Mouse (Mus musculus) adrenal gland, postnatal 0 days (tissue): ENCODE results near the gene Shc3. TPM values are rescaled to one million over a fixed set of nuclear protein-coding genes. Genes with fewer than 3 reads are reported as not detected.

Experiments
- polyA plus RNA-seq: library from polyadenylated mRNA; unstranded; fragments of >200 nt; fragmentation: Nextera tagmentation; extraction: Ambion mirVana; gene quantifications from 2 replicates; pipeline ENCODE4 v1.2.1, GENCODE M21; 2015

The Shc3 gene
- 0.22 and 0.87 TPM in 2 replicates for polyA plus RNA-seq

GRCm38 (mm10) chr13:51568911-51569684 lies at the start of gene Shc3:
Gene Shc3, minus strand, starts transcription at chr13:51569419.

DNA sequence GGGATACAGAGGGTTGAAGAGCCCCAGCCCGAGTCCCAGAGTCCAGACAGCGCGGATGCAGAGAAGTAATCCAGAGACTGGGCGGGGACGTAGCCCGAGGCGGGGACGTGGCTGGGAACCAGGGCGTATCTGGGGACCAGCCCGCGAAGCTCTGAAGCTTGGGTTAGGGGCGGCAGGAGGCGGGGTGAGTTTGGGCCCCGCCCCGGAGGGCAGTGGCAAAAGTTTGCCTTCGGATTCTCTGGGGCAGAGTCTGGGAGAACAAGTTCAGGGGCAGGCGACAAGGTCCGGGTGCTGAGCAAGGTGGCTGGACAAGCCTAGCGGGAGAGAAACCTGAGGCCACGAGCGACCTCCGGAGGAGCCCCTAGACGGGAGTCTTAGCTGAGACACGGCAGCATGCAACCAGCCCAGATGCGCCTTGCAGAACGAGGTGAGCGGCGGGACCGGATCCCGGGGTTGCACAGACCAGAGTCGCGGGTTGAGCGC lies 160.7 kb downstream of the Shc3 start, which contains the start of gene S1pr3:
Gene S1pr3, plus strand, starts transcription at position 121 of the 483 bp plus-strand sequence.

Other genes starting within 250 kb of the Shc3 start
- 18.8 and 18.9 TPM in 2 replicates for gene S1pr3, start 160.8 kb downstream of the Shc3 start, polyA plus RNA-seq
- 185 and 197 TPM in 2 replicates for gene Cks2, start 75.8 kb upstream of the Shc3 start, polyA plus RNA-seq
- 12.4 and 20.4 TPM in 2 replicates for gene Secisbp2, start 82.3 kb upstream of the Shc3 start, polyA plus RNA-seq
- 8.9 and 11.5 TPM in 2 replicates for gene Sema4d, start 224.3 kb upstream of the Shc3 start, polyA plus RNA-seq